Mouse (Mus musculus) urinary bladder, adult 18-20 months (tissue): ENCODE data around the gene Btbd6.

Experiments
- DNase-seq, 2 experiments: peaks; one replicate each; pipeline ENCODE4 v3.0.0; 2022; ENCODE audit warnings: low spot score in 2 of 2, mixed read lengths in 2 of 2

The Btbd6 gene

GRCm38 (mm10) chr12:112952926-112953565 lies 23.2 kb upstream of the Btbd6 start:
- DNase-seq = no peak

GRCm38 (mm10) chr12:112955800-112956199 lies 20.5 kb upstream of the Btbd6 start:
- DNase-seq = peak; percentile 55 to 69

GRCm38 (mm10) chr12:112958303-112958702 lies 18.0 kb upstream of the Btbd6 start:
- DNase-seq = no peak

- no peak for DNase-seq
Measured at GRCm38 (mm10) chr12:112959421-112959820, 16.9 kb upstream of the Btbd6 start.

- no peak for DNase-seq
Measured at GRCm38 (mm10) chr12:112961428-112961827, 14.9 kb upstream of the Btbd6 start.

- no peak for DNase-seq
Measured at GRCm38 (mm10) chr12:112961872-112962271, 14.4 kb upstream of the Btbd6 start.

GRCm38 (mm10) chr12:112965783-112966182 lies 10.5 kb upstream of the Btbd6 start:
- DNase-seq = no peak

- DNase-seq = no peak
Measured at GRCm38 (mm10) chr12:112968943-112969342, 7.3 kb upstream of the Btbd6 start.

- no peak for DNase-seq
Measured at GRCm38 (mm10) chr12:112969616-112970015, 6.7 kb upstream of the Btbd6 start.

- no peak for DNase-seq
Measured at GRCm38 (mm10) chr12:112974736-112975135, 1.5 kb upstream of the Btbd6 start.

GRCm38 (mm10) chr12:112977156-112977555 lies 874 bp downstream of the Btbd6 start:
- DNase-seq = no peak

- DNase-seq = no peak
Measured at GRCm38 (mm10) chr12:112982031-112982430, 5.7 kb downstream of the Btbd6 start.

GRCm38 (mm10) chr12:112985346-112985745 lies 9.1 kb downstream of the Btbd6 start:
- no peak for DNase-seq

- no peak for DNase-seq
Measured at GRCm38 (mm10) chr12:112987877-112988276, 11.6 kb downstream of the Btbd6 start.

- DNase-seq = no peak
Measured at GRCm38 (mm10) chr12:112990706-112991405, 14.6 kb downstream of the Btbd6 start.

GRCm38 (mm10) chr12:112991444-112991843 lies 15.2 kb downstream of the Btbd6 start:
- DNase-seq = no peak

- DNase-seq = no peak
Measured at GRCm38 (mm10) chr12:112994153-112994552, 17.9 kb downstream of the Btbd6 start.

GRCm38 (mm10) chr12:112999569-113000293 lies 23.4 kb downstream of the Btbd6 start:
- no peak for DNase-seq

- DNase-seq = peak; percentile 94 to 96
Measured at GRCm38 (mm10) chr12:113000294-113001132, 24.2 kb downstream of the Btbd6 start, which contains the start of gene Brf1. TSS of gene Brf1 (minus strand) at chr12:113000704.

- no peak for DNase-seq
Measured at GRCm38 (mm10) chr12:113001133-113001474, 24.8 kb downstream of the Btbd6 start.

- no peak for DNase-seq
Measured at GRCm38 (mm10) chr12:113002667-113003066, 26.4 kb downstream of the Btbd6 start.

GRCm38 (mm10) chr12:113004011-113004410 lies 27.7 kb downstream of the Btbd6 start:
- no peak for DNase-seq
